Mouse (Mus musculus) gastrocnemius, adult 2 months (tissue): ENCODE data around the gene Hoxc8. TPM values are rescaled to one million over a fixed set of nuclear protein-coding genes. Genes with fewer than 3 reads are reported as not detected.

Experiments used
- DNase-seq: peaks from one replicate; pipeline ENCODE4 v3.0.0; 2022
- H3K27ac ChIP-seq: fragments of 200-600 bp; 2 replicates; pipeline ENCODE4 v1.8.1; 2022; ENCODE audit warnings: mild to moderate bottlenecking
- H3K4me3 ChIP-seq: fragments of 200-600 bp; 2 replicates; pipeline ENCODE4 v1.8.1; 2022; ENCODE audit warnings: mild to moderate bottlenecking, moderate library complexity
- CTCF ChIP-seq: fragments of 200-600 bp; IDR thresholded peaks from 2 replicates; pipeline ENCODE4 v1.8.1; 2022; ENCODE audit warnings: antibody characterized with exemption, mild to moderate bottlenecking, moderate library complexity
- intact Hi-C: fragments of 180-260 bp; cut with DNase I; formaldehyde crosslinking; loops from one replicate; pipeline ENCODE4 v1.15.1; 2025
- total RNA-seq, 2 experiments: library from RNA; stranded (reverse); gene quantifications; 2 replicates each; pipeline ENCODE4 v1.2.3; 2021

Hoxc8 gene
- total RNA-seq, 2 experiments from 2014 or later, result 1.0 to 2.8 TPM

- no peak for DNase-seq
- no peak overlapping the region for H3K4me3 ChIP-seq
- TF ChIP-seq CTCF, result no peak
- no peak overlapping the region for H3K27ac ChIP-seq
- intact Hi-C loops, result loop anchor here (1.0 kb wide), 1 partner anchor 173 kb away; no protein-coding TSS in a partner anchor
These were observed 2.5 kb downstream of the Hoxc8 start for GRCm38 (mm10) chr15:102992863-102993262.

- H3K27ac ChIP-seq, result no peak overlapping the region
These were observed 6.1 kb downstream of the Hoxc8 start for GRCm38 (mm10) chr15:102996548-102996947.

GRCm38 (mm10) chr15:102997431-102997830 lies 7.0 kb downstream of the Hoxc8 start:
- DNase-seq, result no peak
- H3K27ac ChIP-seq, result peak overlapping the region; percentile 98
- TF ChIP-seq CTCF, result no peak
- intact Hi-C loops, result no loop called here
- peak overlapping the region; percentile 74 for H3K4me3 ChIP-seq

More at GRCm38 (mm10) chr15:102996548-102996947, 6.1 kb downstream of the Hoxc8 start:
- intact Hi-C loops, result no loop called here
- TF ChIP-seq CTCF, result no peak
- no peak overlapping the region for H3K4me3 ChIP-seq
- DNase-seq, result no peak

- intact Hi-C loops, result no loop called here
- no peak for TF ChIP-seq CTCF
- peak within 1 kb of the TSS; percentile 74 for H3K4me3 ChIP-seq
- peak within 1 kb of the TSS; percentile 98 for H3K27ac ChIP-seq
- no peak for DNase-seq
These were observed 7.5 kb downstream of the Hoxc8 start, which contains the start of gene Hoxc6 for GRCm38 (mm10) chr15:102997939-102998355. TSS of gene Hoxc6 (plus strand) at chr15:102998257.

GRCm38 (mm10) chr15:102998608-102999182 lies 8.3 kb downstream of the Hoxc8 start:
- DNase-seq, result peak; percentile 28
- intact Hi-C loops, result no loop called here
- peak overlapping the region; percentile 98 for H3K27ac ChIP-seq
- peak overlapping the region; percentile 74 for H3K4me3 ChIP-seq
- no peak for TF ChIP-seq CTCF

- H3K4me3 ChIP-seq, result peak overlapping the region; percentile 74
- DNase-seq, result peak; percentile 95
- no peak for TF ChIP-seq CTCF
- intact Hi-C loops, result no loop called here
- peak overlapping the region; percentile 98 for H3K27ac ChIP-seq
These were observed 8.9 kb downstream of the Hoxc8 start for GRCm38 (mm10) chr15:102999183-102999831.

GRCm38 (mm10) chr15:102999955-103000354 lies 9.5 kb downstream of the Hoxc8 start:
- Histone ChIP-seq H3K4me3 (peak overlapping the region; percentile 74), H3K27ac (peak overlapping the region; percentile 98)
- intact Hi-C loops, result no loop called here
- peak; percentile 72 for DNase-seq
- TF ChIP-seq CTCF, result no peak

GRCm38 (mm10) chr15:103000501-103000901 lies 10.1 kb downstream of the Hoxc8 start:
- TF ChIP-seq CTCF, result no peak
- peak overlapping the region; percentile 74 for H3K4me3 ChIP-seq
- peak; percentile 57 for DNase-seq
- H3K27ac ChIP-seq, result peak overlapping the region; percentile 98
- intact Hi-C loops, result no loop called here

GRCm38 (mm10) chr15:103001370-103001769 lies 11.0 kb downstream of the Hoxc8 start:
- Histone ChIP-seq H3K4me3 (peak overlapping the region; percentile 74), H3K27ac (peak overlapping the region; percentile 98)
- intact Hi-C loops, result no loop called here
- no peak for TF ChIP-seq CTCF
- DNase-seq, result peak; percentile 47

GRCm38 (mm10) chr15:103002156-103002555 lies 11.7 kb downstream of the Hoxc8 start:
- intact Hi-C loops, result no loop called here
- peak overlapping the region; percentile 74 for H3K4me3 ChIP-seq
- peak overlapping the region; percentile 98 for H3K27ac ChIP-seq
- TF ChIP-seq CTCF, result no peak
- peak; percentile 66 for DNase-seq

GRCm38 (mm10) chr15:103002821-103003448 lies 12.5 kb downstream of the Hoxc8 start:
- DNase-seq, result peak; percentile 52
- no peak for TF ChIP-seq CTCF
- intact Hi-C loops, result no loop called here
- H3K27ac ChIP-seq, result peak overlapping the region; percentile 98
- peak overlapping the region; percentile 74 for H3K4me3 ChIP-seq

- no peak for TF ChIP-seq CTCF
- intact Hi-C loops, result no loop called here
- peak; percentile 83 for DNase-seq
- Histone ChIP-seq H3K4me3 (peak overlapping the region; percentile 63), H3K27ac (peak overlapping the region; percentile 87)
These were observed 14.9 kb downstream of the Hoxc8 start for GRCm38 (mm10) chr15:103005308-103005707.

- TF ChIP-seq CTCF, result no peak
- Histone ChIP-seq H3K4me3 (peak overlapping the region; percentile 63), H3K27ac (peak overlapping the region; percentile 87)
- intact Hi-C loops, result no loop called here
- peak; percentile 39 for DNase-seq
These were observed 15.4 kb downstream of the Hoxc8 start for GRCm38 (mm10) chr15:103005797-103006196.
